Mouse (Mus musculus) megakaryocyte, embryonic 14.5 days (primary cell): ENCODE data around the gene Hpgd.

Experiments used
- FLI1 ChIP-seq: IDR thresholded peaks from 2 replicates; pipeline ENCODE4 v1.6.1; 2012; ENCODE audit warnings: low read length, inconsistent platforms, mixed read lengths
- GATA1 ChIP-seq: IDR thresholded peaks from 3 replicates; pipeline ENCODE4 v1.6.1; 2012; ENCODE audit warnings: mixed read lengths, low read length, inconsistent platforms, borderline replicate concordance

- no peak for TF ChIP-seq FLI1
- TF ChIP-seq GATA1: no peak
These were observed 16.4 kb upstream of the Hpgd start for GRCm38 (mm10) chr8:56277810-56278528.
